Mouse (Mus musculus): ENCODE measurements around the gene Dmac2. TPM values are rescaled to one million over a fixed set of nuclear protein-coding genes. Genes with fewer than 3 reads are reported as not detected.
"Not testable (repeated sequence)": the region's sequence is repeated elsewhere in the genome, so short reads cannot be mapped to it uniquely, and the experiment has no call there.

Dmac2 gene
- polyA plus RNA-seq (2012; ENCODE audit: insufficient read depth, low replicate concordance), result 18.7 and 29.5 TPM in 2 replicates

DNA sequence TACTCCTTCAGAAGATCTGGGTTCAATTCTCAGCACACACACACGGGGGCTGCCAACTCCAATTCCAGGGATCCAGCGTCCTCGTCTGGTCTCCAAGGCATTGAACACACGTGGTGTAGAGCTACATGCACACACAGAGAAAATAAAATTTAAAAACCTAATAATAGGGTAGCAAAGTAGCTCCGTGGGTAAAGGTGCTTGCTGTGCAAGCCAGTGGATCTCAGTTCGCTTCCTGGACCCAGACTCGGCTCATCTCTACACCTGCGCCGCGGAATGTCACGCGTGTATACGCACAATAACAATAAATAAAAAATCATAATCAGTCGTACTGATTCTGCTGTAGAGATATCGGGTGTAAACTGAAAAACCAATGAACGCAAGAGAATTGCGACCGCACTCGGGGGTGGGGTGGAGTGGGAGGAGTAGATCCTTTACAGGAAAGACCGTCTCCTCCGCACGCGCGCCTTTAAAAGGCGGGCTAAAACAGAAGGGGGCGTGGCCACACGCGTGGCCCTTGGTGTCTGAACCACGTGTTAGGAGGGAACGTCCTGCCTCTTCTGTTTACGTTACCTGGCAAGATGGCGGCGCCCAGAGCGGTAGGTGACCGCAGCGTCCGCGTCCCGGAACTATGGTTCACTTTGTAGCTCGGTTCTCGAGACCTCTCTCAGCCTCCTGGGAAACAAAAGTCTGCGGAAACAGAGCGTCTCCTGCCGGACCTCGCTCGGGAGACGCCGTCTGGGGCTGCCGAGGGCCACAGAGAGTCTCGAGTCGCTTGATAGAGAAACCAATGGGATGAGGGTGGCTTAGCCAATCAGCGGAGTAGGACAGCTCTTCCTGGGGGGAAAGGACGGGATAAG, at the start of gene Dmac2:
Dmac2 (plus strand) TSS at position 550 of the 857 bp plus-strand sequence.
- H3K4me3 ChIP-seq (replicated peaks), result peak within 1 kb of the TSS; percentile 95
- TF ChIP-seq FLI1 (IDR thresholded peaks at IDR 0.05; ENCODE audit: low read length), result no peak
- TF ChIP-seq GATA1 (IDR thresholded peaks at IDR 0.05; ENCODE audit: borderline replicate concordance, low read length), result no peak
- no peaks in the 10 kb centered on the region for H3K27me3 ChIP-seq (replicated peaks)
- H3K36me3 ChIP-seq (replicated peaks; ENCODE audit: low read length), result peaks cover 38% of the 10 kb centered on the region
- no peaks in the 10 kb centered on the region for H3K9me3 ChIP-seq
- peaks cover 37% of the 10 kb centered on the region for H3K4me1 ChIP-seq

GRCm38 (mm10) chr7:25573806-25574205, 45.4 kb upstream of the Dmac2 start:
- Histone ChIP-seq H3K4me1 (peaks cover 15% of the 10 kb centered on the region), H3K9me3 (peaks cover 17% of the 10 kb centered on the region)
- H3K36me3 ChIP-seq (replicated peaks; ENCODE audit: low read length); H3K4me3 ChIP-seq (replicated peaks); H3K27me3 ChIP-seq (replicated peaks): not testable (repeated sequence)

GRCm38 (mm10) chr7:25575105-25575504, 44.1 kb upstream of the Dmac2 start:
- peaks cover 17% of the 10 kb centered on the region for H3K9me3 ChIP-seq
- peaks cover 15% of the 10 kb centered on the region for H3K4me1 ChIP-seq
- H3K27me3 ChIP-seq (replicated peaks), result peaks cover 7% of the 10 kb centered on the region
- H3K4me3 ChIP-seq (replicated peaks), result no peak overlapping the region
- no peaks in the 10 kb centered on the region for H3K36me3 ChIP-seq (replicated peaks; ENCODE audit: low read length)
- TF ChIP-seq GATA1 (IDR thresholded peaks at IDR 0.05; ENCODE audit: borderline replicate concordance, low read length), result no peak
- no peak for TF ChIP-seq FLI1 (IDR thresholded peaks at IDR 0.05; ENCODE audit: low read length)

- Histone ChIP-seq H3K9me3 (peaks cover 17% of the 10 kb centered on the region), H3K4me1 (peaks cover 15% of the 10 kb centered on the region), H3K4me3 (replicated peaks) (no peak overlapping the region), H3K27me3 (replicated peaks) (peaks cover 7% of the 10 kb centered on the region), H3K36me3 (replicated peaks; ENCODE audit: low read length) (no peaks in the 10 kb centered on the region)
- no peak for TF ChIP-seq GATA1 (IDR thresholded peaks at IDR 0.05; ENCODE audit: borderline replicate concordance, low read length)
- no peak for TF ChIP-seq FLI1 (IDR thresholded peaks at IDR 0.05; ENCODE audit: low read length)
These were observed 43.3 kb upstream of the Dmac2 start for GRCm38 (mm10) chr7:25575870-25576269.

GRCm38 (mm10) chr7:25576308-25576707, 42.9 kb upstream of the Dmac2 start:
- peaks cover 20% of the 10 kb centered on the region for H3K9me3 ChIP-seq
- H3K27me3 ChIP-seq (replicated peaks), result peaks cover 11% of the 10 kb centered on the region
- not testable (repeated sequence) for H3K4me3 ChIP-seq (replicated peaks); H3K36me3 ChIP-seq (replicated peaks; ENCODE audit: low read length)
- H3K4me1 ChIP-seq, result peaks cover 15% of the 10 kb centered on the region

DNA sequence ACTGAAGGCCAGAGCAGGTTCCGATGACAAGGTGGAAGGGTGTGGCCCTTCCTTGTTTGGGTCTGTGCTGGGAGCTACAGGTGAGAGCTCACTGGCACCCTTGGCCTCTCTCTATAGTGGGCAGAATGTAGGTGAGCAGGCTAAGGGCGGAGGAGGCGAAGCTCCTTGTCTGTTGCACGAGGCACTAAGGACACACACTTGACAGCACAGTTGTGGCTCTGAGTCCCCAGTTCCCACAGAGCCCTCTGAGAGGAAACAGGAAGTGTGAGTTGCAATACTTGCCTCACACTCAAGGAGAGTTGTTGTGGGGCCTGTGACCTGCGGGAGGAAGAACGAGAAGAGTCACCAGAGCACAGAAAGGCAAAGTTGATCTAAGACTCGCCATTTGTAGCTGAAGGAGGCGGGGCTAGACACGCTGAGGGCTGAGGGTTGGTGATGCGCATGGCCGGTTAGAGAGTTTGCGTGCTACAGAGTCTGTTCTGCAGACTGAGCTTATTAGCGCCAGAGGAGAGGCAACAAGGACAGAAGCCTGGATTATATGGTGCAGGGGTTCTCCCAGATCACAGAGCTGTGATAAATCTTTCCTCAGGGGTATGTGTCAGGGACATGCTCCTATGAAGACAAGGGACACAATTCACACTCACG, 42.3 kb upstream of the Dmac2 start:
- H3K27me3 ChIP-seq (replicated peaks), result peaks cover 14% of the 10 kb centered on the region
- H3K9me3 ChIP-seq, result peaks cover 26% of the 10 kb centered on the region
- peaks cover 15% of the 10 kb centered on the region for H3K4me1 ChIP-seq
- H3K4me3 ChIP-seq (replicated peaks), result peak overlapping the region; percentile 53
- not testable (repeated sequence) for H3K36me3 ChIP-seq (replicated peaks; ENCODE audit: low read length)

GRCm38 (mm10) chr7:25579441-25579840, 39.8 kb upstream of the Dmac2 start:
- TF ChIP-seq GATA1 (IDR thresholded peaks at IDR 0.05; ENCODE audit: borderline replicate concordance, low read length) (no peak), FLI1 (IDR thresholded peaks at IDR 0.05; ENCODE audit: low read length) (no peak)
- peaks cover 24% of the 10 kb centered on the region for H3K27me3 ChIP-seq (replicated peaks)

DNA sequence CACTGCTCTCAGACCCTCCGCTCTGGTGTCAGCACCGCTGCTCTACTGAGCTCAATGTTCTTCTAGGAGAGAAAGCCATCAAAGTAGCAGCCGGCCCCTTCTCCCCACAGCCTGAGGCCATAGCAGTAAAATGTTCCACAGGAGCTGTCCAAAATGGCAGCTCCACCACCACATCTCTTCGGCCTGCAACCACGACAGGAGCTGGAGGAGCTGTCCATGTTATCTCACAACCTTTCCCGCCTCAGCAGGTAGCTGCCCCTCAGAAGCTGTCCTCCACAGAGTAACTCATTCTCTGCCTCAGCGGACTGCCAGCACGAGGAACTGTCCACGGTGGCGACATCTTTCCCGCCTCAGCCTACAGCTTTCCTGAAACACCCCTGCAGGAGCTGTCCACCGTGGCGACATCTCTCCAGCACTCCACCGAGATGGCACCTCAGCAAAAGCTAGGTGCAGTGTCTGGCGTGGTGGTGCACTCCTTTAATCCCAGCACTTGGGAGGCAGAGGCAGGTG, 36.9 kb upstream of the Dmac2 start:
- peaks cover 33% of the 10 kb centered on the region for H3K9me3 ChIP-seq
- no peaks in the 10 kb centered on the region for H3K36me3 ChIP-seq (replicated peaks; ENCODE audit: low read length)
- no peak overlapping the region for H3K4me3 ChIP-seq (replicated peaks)
- H3K4me1 ChIP-seq, result no peaks in the 10 kb centered on the region
- H3K27me3 ChIP-seq (replicated peaks), result peaks cover 25% of the 10 kb centered on the region
- TF ChIP-seq GATA1 (IDR thresholded peaks at IDR 0.05; ENCODE audit: borderline replicate concordance, low read length) (no peak), FLI1 (IDR thresholded peaks at IDR 0.05; ENCODE audit: low read length) (no peak)

More at GRCm38 (mm10) chr7:25579441-25579840, 39.8 kb upstream of the Dmac2 start:
- no peak overlapping the region for H3K4me3 ChIP-seq (replicated peaks)
- no peaks in the 10 kb centered on the region for H3K36me3 ChIP-seq (replicated peaks; ENCODE audit: low read length)
- peaks cover 33% of the 10 kb centered on the region for H3K9me3 ChIP-seq
- peaks cover 15% of the 10 kb centered on the region for H3K4me1 ChIP-seq

GRCm38 (mm10) chr7:25584651-25585050, 34.6 kb upstream of the Dmac2 start:
- Histone ChIP-seq H3K36me3 (replicated peaks; ENCODE audit: low read length) (no peaks in the 10 kb centered on the region), H3K4me3 (replicated peaks) (no peak overlapping the region), H3K4me1 (no peaks in the 10 kb centered on the region), H3K27me3 (replicated peaks) (peaks cover 25% of the 10 kb centered on the region), H3K9me3 (peaks cover 17% of the 10 kb centered on the region)
- TF ChIP-seq GATA1 (IDR thresholded peaks at IDR 0.05; ENCODE audit: borderline replicate concordance, low read length) (no peak), FLI1 (IDR thresholded peaks at IDR 0.05; ENCODE audit: low read length) (no peak)

All from megakaryocyte, embryonic 14.5 days (primary cell).